Mouse (Mus musculus) E14TG2a.4 (cell line): Measurements from ENCODE around the gene Gm5800.
A peak's percentile ranks its signal among the peaks of the same experiment; 100 is the strongest.
"Not testable (repeated sequence)": the region's sequence is repeated elsewhere in the genome, so short reads cannot be mapped to it uniquely, and the experiment has no call there.

ENCODE experiments used
- H3K27me3 ChIP-seq: 2 replicates; pipeline ENCODE4 v1.6.1; 2014; ENCODE audit warnings: low read length, control low read depth; ENCODE audit not compliant: insufficient read depth
- H3K36me3 ChIP-seq: 2 replicates; pipeline ENCODE4 v1.6.1; 2014; ENCODE audit warnings: low read length, control low read depth; ENCODE audit not compliant: insufficient read depth
- H3K4me1 ChIP-seq: replicated peaks from 2 replicates; pipeline ENCODE4 v1.6.1; 2014; ENCODE audit warnings: low read depth, low read length, control low read depth
- H3K4me3 ChIP-seq: replicated peaks from 2 replicates; pipeline ENCODE4 v1.5.1; 2014; ENCODE audit warnings: mild to moderate bottlenecking, low read length
- H3K9me3 ChIP-seq: 2 replicates; pipeline ENCODE4 v1.6.1; 2014; ENCODE audit warnings: low read length, control low read depth
- CTCF ChIP-seq: conservative IDR thresholded peaks from 2 replicates; pipeline ENCODE4 v1.5.1; 2014; ENCODE audit warnings: low read length
- NANOG ChIP-seq: IDR thresholded peaks from 2 replicates; pipeline ENCODE4 v1.6.1; 2014; ENCODE audit warnings: borderline replicate concordance, low read length, mixed read lengths
- POU5F1 ChIP-seq: IDR thresholded peaks from 2 replicates; pipeline ENCODE4 v1.6.1; 2014; ENCODE audit warnings: low read length, borderline replicate concordance

Gm5800 gene

GRCm38 (mm10) chr14:51717083-51717482 is at the start of gene Gm5800:
TSS of gene Gm5800 (minus strand) at chr14:51717183.
- Histone ChIP-seq H3K9me3 (peaks cover 8% of the 10 kb centered on the region; the same call in 1 of the 2 replicates), H3K36me3 (no peaks in the 10 kb centered on the region), H3K4me1 (no peaks in the 10 kb centered on the region), H3K27me3 (no peaks in the 10 kb centered on the region), H3K4me3 (no peak within 1 kb of the TSS)
- TF ChIP-seq POU5F1 (no peak), CTCF (no peak), NANOG (no peak)

DNA sequence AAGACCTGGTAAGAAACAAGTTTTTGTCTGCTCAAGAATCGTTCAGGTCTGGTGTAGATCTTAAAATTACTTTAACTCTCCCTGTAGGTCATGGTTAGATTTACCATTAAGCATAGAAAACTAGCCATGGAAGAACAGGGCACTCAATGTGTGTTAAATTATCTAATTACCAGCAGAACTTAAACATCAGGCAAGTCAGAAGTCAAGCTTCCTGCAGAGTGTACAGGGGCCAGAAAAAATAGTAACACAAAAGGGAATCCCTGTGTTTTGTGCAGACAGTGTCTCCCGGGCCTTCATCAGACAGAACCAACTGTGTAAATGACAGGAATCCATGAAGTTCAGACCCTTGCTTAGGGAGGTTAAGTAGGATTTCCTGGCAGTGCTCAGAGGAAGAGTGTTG is 39.0 kb upstream of the Gm5800 start:
- H3K4me3 ChIP-seq, result no peak overlapping the region
- no peaks in the 10 kb centered on the region for H3K4me1 ChIP-seq
- no peaks in the 10 kb centered on the region for H3K27me3 ChIP-seq
- no peaks in the 10 kb centered on the region for H3K9me3 ChIP-seq
- no peaks in the 10 kb centered on the region for H3K36me3 ChIP-seq
- TF ChIP-seq CTCF (no peak), POU5F1 (no peak), NANOG (no peak)

DNA sequence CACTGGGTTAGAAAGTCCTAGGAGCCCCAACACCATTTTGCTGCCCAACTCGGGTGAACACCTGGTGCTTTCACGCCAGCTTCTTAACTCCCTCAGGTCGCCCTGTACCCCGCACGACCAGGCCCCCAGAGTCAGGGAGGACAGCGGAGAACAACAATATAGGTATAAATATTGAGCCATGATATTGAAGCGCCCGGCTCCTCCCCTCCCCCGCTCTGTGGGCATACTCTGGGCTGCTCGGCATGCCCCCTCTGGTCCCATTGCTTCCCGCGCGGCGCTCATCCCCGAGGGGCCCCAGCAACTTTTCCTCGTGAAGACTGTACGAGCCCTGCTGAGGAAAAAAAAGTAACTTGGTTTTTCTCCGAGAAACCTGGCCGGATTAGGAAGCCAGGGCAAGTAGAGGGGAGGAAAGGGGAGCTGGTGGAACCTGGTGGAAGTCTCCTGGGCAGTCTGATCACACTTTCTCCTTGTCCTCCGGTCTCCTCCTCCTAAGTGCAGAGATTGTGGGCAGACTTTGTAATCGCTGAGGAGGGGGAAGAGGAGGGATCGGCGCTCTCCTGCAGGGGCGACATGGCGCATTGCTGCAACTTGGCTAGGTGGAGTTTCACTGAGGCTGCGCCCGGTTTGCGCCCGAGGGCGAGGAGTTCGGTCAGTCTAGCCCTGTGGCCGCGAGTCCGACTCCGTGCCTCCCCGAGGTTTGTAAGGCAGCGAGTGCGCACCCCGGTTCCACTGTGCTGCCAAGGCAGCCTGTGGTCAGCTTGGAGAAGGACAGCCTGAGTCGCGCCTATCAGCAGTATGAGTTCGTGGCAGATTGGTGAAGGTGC is 23.6 kb upstream of the Gm5800 start:
- Histone ChIP-seq H3K9me3 (no peaks in the 10 kb centered on the region), H3K4me1 (peaks cover 33% of the 10 kb centered on the region), H3K4me3 (peak overlapping the region; percentile 60), H3K27me3 (peaks cover 42% of the 10 kb centered on the region), H3K36me3 (no peaks in the 10 kb centered on the region)
- TF ChIP-seq CTCF, result no peak
- no peak for TF ChIP-seq NANOG
- no peak for TF ChIP-seq POU5F1

DNA sequence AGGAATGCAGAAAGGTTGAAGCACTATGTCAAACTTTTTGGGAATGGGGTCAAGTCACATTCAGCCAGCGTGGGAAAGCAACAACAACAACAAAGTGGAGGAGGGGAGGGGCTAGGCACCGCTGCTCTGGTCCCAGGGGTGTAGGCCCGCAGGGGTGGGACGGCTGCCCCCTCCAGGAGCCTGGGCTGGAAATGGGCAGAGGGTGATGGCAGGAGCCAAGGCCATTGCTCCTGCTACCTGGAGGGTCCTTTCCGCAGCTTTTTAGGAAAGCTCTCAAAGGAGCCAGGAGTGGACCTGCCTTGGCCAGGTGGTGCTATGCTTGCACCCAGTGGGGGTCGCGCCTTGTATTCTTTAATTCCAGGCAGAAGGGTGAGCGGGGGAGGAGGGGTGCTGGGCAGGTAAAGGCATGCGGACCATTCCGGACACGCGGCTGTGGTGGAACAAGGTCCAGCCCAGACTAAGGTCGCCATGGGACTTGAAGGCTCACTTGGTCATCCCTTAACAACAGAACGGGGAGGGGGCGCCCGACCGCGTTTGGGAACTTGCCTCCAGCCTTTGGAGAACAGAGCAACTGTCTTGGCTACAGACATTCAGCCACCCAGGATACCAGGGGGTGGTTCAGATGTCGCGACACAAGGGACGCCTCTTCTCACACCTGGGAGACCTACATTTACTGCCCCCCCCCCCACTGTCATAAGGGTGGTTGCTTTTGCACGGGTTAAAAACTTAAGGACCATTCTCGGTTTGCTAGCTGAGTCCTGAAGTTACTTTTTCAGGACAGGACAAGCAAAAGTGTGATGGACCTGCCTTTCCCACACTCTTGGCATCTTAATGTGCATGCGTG is 22.4 kb upstream of the Gm5800 start:
- H3K27me3 ChIP-seq, result peaks cover 42% of the 10 kb centered on the region
- H3K36me3 ChIP-seq, result no peaks in the 10 kb centered on the region
- H3K4me1 ChIP-seq, result peaks cover 33% of the 10 kb centered on the region
- peak overlapping the region; percentile 49; the same call in 1 of the 2 replicates for H3K4me3 ChIP-seq
- no peaks in the 10 kb centered on the region for H3K9me3 ChIP-seq
- TF ChIP-seq NANOG, result no peak
- TF ChIP-seq POU5F1, result no peak
- no peak for TF ChIP-seq CTCF

- TF ChIP-seq POU5F1, result no peak
- TF ChIP-seq CTCF, result peak; percentile 22; the same call in 1 of the 2 replicates
- H3K27me3 ChIP-seq, result peaks cover 42% of the 10 kb centered on the region
- H3K9me3 ChIP-seq, result no peaks in the 10 kb centered on the region
- peaks cover 33% of the 10 kb centered on the region for H3K4me1 ChIP-seq
- H3K4me3 ChIP-seq, result peak overlapping the region; percentile 49
- H3K36me3 ChIP-seq, result no peaks in the 10 kb centered on the region
These were observed 21.6 kb upstream of the Gm5800 start for GRCm38 (mm10) chr14:51738411-51739149.

DNA sequence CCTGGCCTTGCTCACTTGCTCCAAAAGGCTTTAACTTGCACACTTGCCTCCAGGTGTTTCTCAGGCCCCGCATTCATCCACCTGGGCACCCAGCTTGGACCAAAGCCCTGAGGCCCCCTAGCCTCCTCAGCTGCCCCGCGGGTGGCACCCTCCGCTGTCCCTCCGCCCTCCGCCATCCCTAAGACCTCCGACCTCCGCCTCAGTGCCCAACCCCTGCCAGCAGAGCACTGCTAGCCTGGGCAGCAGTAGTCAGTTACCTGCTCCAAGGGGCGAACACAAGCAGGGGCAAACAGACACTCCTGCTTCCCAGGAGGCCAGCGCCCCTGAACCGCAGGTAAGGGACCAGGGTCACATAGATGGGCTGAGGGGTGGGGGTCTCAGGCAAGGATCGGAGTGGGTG is 21.0 kb upstream of the Gm5800 start:
- peaks cover 33% of the 10 kb centered on the region for H3K4me1 ChIP-seq
- TF ChIP-seq NANOG (no peak), POU5F1 (no peak), CTCF (no peak)
- H3K27me3 ChIP-seq, result peaks cover 42% of the 10 kb centered on the region
- no peaks in the 10 kb centered on the region for H3K9me3 ChIP-seq
- peak overlapping the region; percentile 49; the same call in 1 of the 2 replicates for H3K4me3 ChIP-seq
- H3K36me3 ChIP-seq, result no peaks in the 10 kb centered on the region

DNA sequence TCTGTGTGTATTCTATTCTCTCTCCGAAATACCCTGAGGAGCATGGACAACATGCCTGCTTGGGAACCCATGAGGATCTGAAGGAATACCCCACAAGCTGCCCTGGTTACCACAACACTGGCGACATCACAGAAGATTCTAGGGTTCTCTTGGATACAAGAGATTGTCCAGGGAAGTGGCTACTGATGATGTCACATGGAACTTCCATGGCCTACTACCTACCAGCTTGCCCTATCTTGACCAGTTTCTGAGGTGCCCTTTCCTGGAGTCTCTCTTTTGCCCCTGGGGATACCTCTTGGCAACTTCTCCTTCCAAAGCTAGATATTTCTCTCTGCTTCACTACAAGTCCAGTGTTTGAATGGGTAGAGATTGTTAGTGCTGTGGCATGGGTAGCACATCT is 21.6 kb downstream of the Gm5800 start, which contains the start of gene Gm17079:
Gene Gm17079 (minus strand): TSS at position 101 of the 400 bp plus-strand sequence.
- not testable (repeated sequence) for H3K36me3 ChIP-seq, H3K4me1 ChIP-seq, H3K9me3 ChIP-seq, H3K4me3 ChIP-seq, H3K27me3 ChIP-seq

- TF ChIP-seq POU5F1 (no peak), NANOG (no peak), CTCF (no peak)
- Histone ChIP-seq H3K27me3 (no peaks in the 10 kb centered on the region), H3K9me3 (no peaks in the 10 kb centered on the region), H3K4me1 (no peaks in the 10 kb centered on the region), H3K4me3 (no peak overlapping the region), H3K36me3 (no peaks in the 10 kb centered on the region)
These were observed 39.7 kb downstream of the Gm5800 start for GRCm38 (mm10) chr14:51677269-51677668.
